Mouse (Mus musculus): Measurements from ENCODE around the gene Kif1bp. TPM values are rescaled to one million over a fixed set of nuclear protein-coding genes. Genes with fewer than 3 reads are reported as not detected.

Kif1bp gene
- polyA plus RNA-seq, 1 experiment from 2014 or later: 41.5 TPM

DNA sequence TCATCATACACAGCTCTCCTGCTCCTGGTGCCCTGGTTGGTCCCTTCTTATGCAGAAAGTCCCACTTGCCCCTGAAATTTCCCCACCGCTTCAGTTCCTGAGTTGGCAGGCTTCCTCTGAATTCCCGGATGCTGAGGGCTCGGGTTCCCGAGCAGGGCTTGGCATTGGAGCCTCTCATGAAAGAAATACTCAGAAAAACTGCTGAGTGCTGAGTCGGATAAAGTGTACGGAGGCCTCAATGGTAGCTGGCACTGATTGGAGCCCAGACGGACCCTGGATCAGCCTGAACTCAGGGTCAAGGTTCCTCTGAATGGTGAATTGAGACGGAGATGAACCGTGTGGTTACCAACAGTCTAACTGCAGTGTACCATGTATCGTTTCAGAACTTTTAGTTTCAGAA is 31.8 kb downstream of the Kif1bp start:
- H3K4me1 ChIP-seq (ENCODE audit: control insufficient read depth, insufficient read depth, low read length): no peaks in the 10 kb centered on the region
- 77% methylated on average over 10 of the region's 10 CpGs for WGBS
- H3K4me2 ChIP-seq (replicated peaks; ENCODE audit: low read depth, low read length): no peak overlapping the region
- H3K9ac ChIP-seq (ENCODE audit: low read depth, low read length): no peak overlapping the region
- ATAC-seq (ENCODE audit: low FRiP score, low TSS enrichment): no peak
- no peaks in the 10 kb centered on the region for H3K9me3 ChIP-seq (ENCODE audit: control insufficient read depth, low read length)
- H3K4me3 ChIP-seq (ENCODE audit: low read length): no peak overlapping the region
- H3K27me3 ChIP-seq (ENCODE audit: control insufficient read depth, insufficient read depth, low read length): no peaks in the 10 kb centered on the region
- H3K27ac ChIP-seq (ENCODE audit: low read depth, low read length): no peak overlapping the region
- H3K36me3 ChIP-seq (ENCODE audit: control insufficient read depth, insufficient read depth, low read length): no peaks in the 10 kb centered on the region

DNA sequence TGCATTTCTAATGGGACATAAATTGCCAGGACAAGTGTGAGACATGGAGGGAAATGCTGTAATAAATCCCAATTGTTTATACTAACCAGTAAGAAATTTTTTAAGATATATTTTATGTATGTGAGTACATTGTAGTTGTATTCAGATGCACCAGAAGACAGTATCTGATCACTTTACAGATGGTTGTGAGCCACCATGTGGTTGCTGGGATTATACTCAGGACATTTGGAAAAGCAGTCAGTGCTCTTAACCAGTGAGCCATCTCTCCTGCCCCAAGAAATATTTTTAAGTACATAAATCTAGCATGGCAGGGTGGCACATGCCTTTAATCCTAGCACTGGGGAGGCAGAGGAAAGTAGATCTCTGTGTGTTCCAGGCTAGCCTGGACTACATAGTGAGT is 32.5 kb downstream of the Kif1bp start:
- ATAC-seq (ENCODE audit: low FRiP score, low TSS enrichment): no peak
- no peaks in the 10 kb centered on the region for H3K27me3 ChIP-seq (ENCODE audit: control insufficient read depth, insufficient read depth, low read length)
- no peaks in the 10 kb centered on the region for H3K36me3 ChIP-seq (ENCODE audit: control insufficient read depth, insufficient read depth, low read length)
- H3K4me1 ChIP-seq (ENCODE audit: control insufficient read depth, insufficient read depth, low read length): no peaks in the 10 kb centered on the region
- H3K4me2 ChIP-seq (replicated peaks; ENCODE audit: low read depth, low read length): no peak overlapping the region
- no peak overlapping the region for H3K9ac ChIP-seq (ENCODE audit: low read depth, low read length)
- no peaks in the 10 kb centered on the region for H3K9me3 ChIP-seq (ENCODE audit: control insufficient read depth, low read length)
- H3K27ac ChIP-seq (ENCODE audit: low read depth, low read length): no peak overlapping the region
- no peak overlapping the region for H3K4me3 ChIP-seq (ENCODE audit: low read length)

DNA sequence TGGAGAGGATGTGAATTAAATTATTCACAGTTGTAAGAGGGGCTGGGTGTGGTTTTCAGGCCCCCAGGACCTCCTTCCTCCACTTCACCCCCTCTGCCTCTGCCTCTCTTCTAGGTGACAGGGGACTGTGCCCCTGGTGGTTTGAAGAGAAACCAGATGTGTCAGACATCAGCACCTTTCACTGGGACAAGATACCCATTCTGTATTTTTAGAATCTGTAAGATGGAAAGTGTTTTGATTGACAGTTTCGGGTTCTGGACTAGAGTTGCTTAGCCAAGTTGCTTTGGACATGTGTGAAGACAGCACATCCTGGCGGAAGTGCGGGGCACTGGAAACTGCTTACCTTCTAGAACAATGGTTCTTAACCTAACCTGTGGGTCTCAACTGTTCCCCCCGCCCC is 33.9 kb downstream of the Kif1bp start:
- Histone ChIP-seq H3K27ac (ENCODE audit: low read depth, low read length) (no peak overlapping the region), H3K27me3 (ENCODE audit: control insufficient read depth, insufficient read depth, low read length) (no peaks in the 10 kb centered on the region), H3K36me3 (ENCODE audit: control insufficient read depth, insufficient read depth, low read length) (no peaks in the 10 kb centered on the region), H3K4me2 (replicated peaks; ENCODE audit: low read depth, low read length) (no peak overlapping the region), H3K9ac (ENCODE audit: low read depth, low read length) (no peak overlapping the region), H3K4me1 (ENCODE audit: control insufficient read depth, insufficient read depth, low read length) (no peaks in the 10 kb centered on the region), H3K4me3 (ENCODE audit: low read length) (no peak overlapping the region), H3K9me3 (ENCODE audit: control insufficient read depth, low read length) (no peaks in the 10 kb centered on the region)
- WGBS: 90% methylated on average over 4 of the region's 4 CpGs
- ATAC-seq (ENCODE audit: low FRiP score, low TSS enrichment): no peak

DNA sequence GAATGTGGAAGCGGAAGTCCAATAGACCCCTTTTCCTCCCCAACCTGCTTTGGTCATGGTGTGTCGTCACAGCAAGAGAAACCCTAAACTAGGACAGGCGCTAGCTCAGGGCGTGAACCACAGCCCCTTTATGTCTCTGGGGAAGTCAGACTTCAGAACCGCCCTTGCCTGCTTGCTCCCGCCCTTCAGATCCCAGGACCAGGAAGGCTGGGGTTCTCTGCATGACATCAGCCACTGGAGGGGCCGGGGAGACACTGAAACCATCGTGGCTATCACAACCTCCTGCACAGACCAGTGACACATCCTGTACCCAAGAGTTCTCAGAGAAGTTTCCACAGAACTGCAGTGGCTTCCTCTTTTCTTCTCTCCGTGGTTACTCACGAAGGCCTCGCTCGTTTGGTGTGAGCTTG is 34.9 kb downstream of the Kif1bp start:
- no peak for ATAC-seq (ENCODE audit: low FRiP score, low TSS enrichment)
- no peak overlapping the region for H3K9ac ChIP-seq (ENCODE audit: low read depth, low read length)
- no peaks in the 10 kb centered on the region for H3K4me1 ChIP-seq (ENCODE audit: control insufficient read depth, insufficient read depth, low read length)
- 86% methylated on average over 12 of the region's 12 CpGs for WGBS
- H3K9me3 ChIP-seq (ENCODE audit: control insufficient read depth, low read length): no peaks in the 10 kb centered on the region
- H3K36me3 ChIP-seq (ENCODE audit: control insufficient read depth, insufficient read depth, low read length): no peaks in the 10 kb centered on the region
- H3K27ac ChIP-seq (ENCODE audit: low read depth, low read length): no peak overlapping the region
- no peaks in the 10 kb centered on the region for H3K27me3 ChIP-seq (ENCODE audit: control insufficient read depth, insufficient read depth, low read length)
- H3K4me2 ChIP-seq (replicated peaks; ENCODE audit: low read depth, low read length): no peak overlapping the region
- no peak overlapping the region for H3K4me3 ChIP-seq (ENCODE audit: low read length)

DNA sequence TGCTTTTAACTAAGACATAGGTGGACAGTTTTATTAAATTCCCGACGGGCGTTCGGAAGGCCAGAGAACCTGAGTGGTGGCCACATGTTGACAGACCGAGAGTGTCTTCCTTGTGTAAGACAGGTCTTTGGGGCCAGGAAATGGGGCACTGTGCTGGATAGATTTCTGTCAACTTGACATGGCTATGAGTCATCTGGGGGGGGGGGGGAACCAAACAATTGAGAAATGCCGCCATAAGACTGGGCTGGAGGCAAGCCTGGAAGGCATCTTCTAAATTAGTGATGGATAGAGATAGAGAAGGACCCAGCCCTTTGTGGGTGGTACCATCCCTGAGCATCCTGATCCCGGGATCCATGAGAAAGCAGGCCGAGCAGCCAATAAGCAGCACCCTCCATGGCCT is 35.3 kb downstream of the Kif1bp start:
- 93% methylated on average over 8 of the region's 8 CpGs for WGBS
- no peaks in the 10 kb centered on the region for H3K4me1 ChIP-seq (ENCODE audit: control insufficient read depth, insufficient read depth, low read length)
- H3K9me3 ChIP-seq (ENCODE audit: control insufficient read depth, low read length): no peaks in the 10 kb centered on the region
- H3K36me3 ChIP-seq (ENCODE audit: control insufficient read depth, insufficient read depth, low read length): no peaks in the 10 kb centered on the region
- no peak overlapping the region for H3K27ac ChIP-seq (ENCODE audit: low read depth, low read length)
- no peak overlapping the region for H3K9ac ChIP-seq (ENCODE audit: low read depth, low read length)
- ATAC-seq (ENCODE audit: low FRiP score, low TSS enrichment): no peak
- H3K4me3 ChIP-seq (ENCODE audit: low read length): no peak overlapping the region
- no peak overlapping the region for H3K4me2 ChIP-seq (replicated peaks; ENCODE audit: low read depth, low read length)
- H3K27me3 ChIP-seq (ENCODE audit: control insufficient read depth, insufficient read depth, low read length): no peaks in the 10 kb centered on the region

DNA sequence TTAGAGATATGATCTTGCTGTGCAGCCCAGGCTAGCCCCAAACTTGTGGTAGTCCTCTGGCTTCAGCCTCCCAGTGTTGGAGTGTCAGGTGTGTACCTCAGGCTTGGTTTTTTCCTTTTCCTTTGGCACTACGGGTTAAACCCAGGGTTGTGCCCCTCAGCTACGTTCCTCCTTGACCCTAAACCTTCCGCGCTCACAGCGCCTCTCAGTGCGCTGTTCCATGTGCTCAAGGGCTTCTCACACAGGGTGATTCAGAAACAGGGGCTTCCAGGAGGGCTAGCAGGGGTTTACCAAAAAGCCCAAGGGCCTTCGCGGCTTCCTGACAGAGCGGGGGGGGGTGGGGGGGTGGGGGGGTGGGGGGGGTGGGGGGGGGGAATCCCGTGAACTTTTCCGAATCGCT is 35.8 kb downstream of the Kif1bp start:
- Histone ChIP-seq H3K27me3 (ENCODE audit: control insufficient read depth, insufficient read depth, low read length) (no peaks in the 10 kb centered on the region), H3K27ac (ENCODE audit: low read depth, low read length) (no peak overlapping the region), H3K4me1 (ENCODE audit: control insufficient read depth, insufficient read depth, low read length) (no peaks in the 10 kb centered on the region), H3K36me3 (ENCODE audit: control insufficient read depth, insufficient read depth, low read length) (no peaks in the 10 kb centered on the region), H3K4me3 (ENCODE audit: low read length) (no peak overlapping the region), H3K4me2 (replicated peaks; ENCODE audit: low read depth, low read length) (no peak overlapping the region), H3K9me3 (ENCODE audit: control insufficient read depth, low read length) (no peaks in the 10 kb centered on the region), H3K9ac (ENCODE audit: low read depth, low read length) (no peak overlapping the region)
- no peak for ATAC-seq (ENCODE audit: low FRiP score, low TSS enrichment)
- 93% methylated on average over 12 of the region's 12 CpGs for WGBS

DNA sequence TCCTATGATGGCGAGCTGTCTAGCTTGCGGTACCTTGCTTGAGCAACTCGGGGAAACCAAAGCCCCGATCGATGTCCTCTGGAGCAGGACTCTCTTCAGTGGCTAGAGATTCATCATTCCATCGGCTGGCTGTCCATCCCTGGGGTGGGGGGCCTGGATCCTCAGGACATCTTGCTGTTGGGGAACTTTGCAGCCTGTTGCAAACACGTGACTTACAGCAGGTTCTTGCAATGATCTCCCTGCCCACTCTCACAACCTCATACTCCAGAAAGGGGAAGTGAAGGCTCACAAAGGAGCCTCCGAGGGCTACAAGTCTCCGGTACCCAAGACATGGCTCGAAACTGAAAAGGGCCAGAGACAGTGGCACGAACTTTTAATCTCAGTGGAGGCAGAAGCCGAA is 36.8 kb downstream of the Kif1bp start:
- Histone ChIP-seq H3K36me3 (ENCODE audit: control insufficient read depth, insufficient read depth, low read length) (no peaks in the 10 kb centered on the region), H3K27me3 (ENCODE audit: control insufficient read depth, insufficient read depth, low read length) (no peaks in the 10 kb centered on the region), H3K9ac (ENCODE audit: low read depth, low read length) (no peak overlapping the region), H3K4me1 (ENCODE audit: control insufficient read depth, insufficient read depth, low read length) (no peaks in the 10 kb centered on the region), H3K4me3 (ENCODE audit: low read length) (no peak overlapping the region), H3K4me2 (replicated peaks; ENCODE audit: low read depth, low read length) (no peak overlapping the region), H3K27ac (ENCODE audit: low read depth, low read length) (no peak overlapping the region), H3K9me3 (ENCODE audit: control insufficient read depth, low read length) (no peaks in the 10 kb centered on the region)
- 96% methylated on average over 12 of the region's 12 CpGs for WGBS
- no peak for ATAC-seq (ENCODE audit: low FRiP score, low TSS enrichment)

DNA sequence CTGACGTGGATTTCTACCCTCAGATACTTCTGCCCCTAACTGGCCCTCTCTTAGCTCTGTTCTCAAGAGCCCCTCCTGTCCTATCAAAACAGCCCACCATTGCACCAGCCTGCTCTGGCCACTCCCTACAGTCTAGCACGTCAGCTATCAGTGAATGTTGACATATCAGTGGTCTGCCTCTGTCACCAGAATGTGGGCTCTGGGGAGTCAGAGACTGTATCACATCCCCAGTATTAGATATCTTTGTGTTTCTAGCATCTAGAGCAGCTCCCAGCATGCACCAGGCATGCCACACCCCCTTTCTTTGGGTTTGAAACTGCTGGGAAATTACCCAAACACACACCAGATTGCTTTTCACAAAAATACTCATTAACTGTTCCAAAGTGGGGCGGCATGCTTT is 37.5 kb downstream of the Kif1bp start:
- Histone ChIP-seq H3K9ac (ENCODE audit: low read depth, low read length) (no peak overlapping the region), H3K27me3 (ENCODE audit: control insufficient read depth, insufficient read depth, low read length) (no peaks in the 10 kb centered on the region), H3K4me2 (replicated peaks; ENCODE audit: low read depth, low read length) (no peak overlapping the region), H3K36me3 (ENCODE audit: control insufficient read depth, insufficient read depth, low read length) (no peaks in the 10 kb centered on the region), H3K4me1 (ENCODE audit: control insufficient read depth, insufficient read depth, low read length) (no peaks in the 10 kb centered on the region), H3K4me3 (ENCODE audit: low read length) (no peak overlapping the region), H3K9me3 (ENCODE audit: control insufficient read depth, low read length) (no peaks in the 10 kb centered on the region), H3K27ac (ENCODE audit: low read depth, low read length) (no peak overlapping the region)
- ATAC-seq (ENCODE audit: low FRiP score, low TSS enrichment): no peak
- WGBS: 67% methylated on average over 3 of the region's 3 CpGs

DNA sequence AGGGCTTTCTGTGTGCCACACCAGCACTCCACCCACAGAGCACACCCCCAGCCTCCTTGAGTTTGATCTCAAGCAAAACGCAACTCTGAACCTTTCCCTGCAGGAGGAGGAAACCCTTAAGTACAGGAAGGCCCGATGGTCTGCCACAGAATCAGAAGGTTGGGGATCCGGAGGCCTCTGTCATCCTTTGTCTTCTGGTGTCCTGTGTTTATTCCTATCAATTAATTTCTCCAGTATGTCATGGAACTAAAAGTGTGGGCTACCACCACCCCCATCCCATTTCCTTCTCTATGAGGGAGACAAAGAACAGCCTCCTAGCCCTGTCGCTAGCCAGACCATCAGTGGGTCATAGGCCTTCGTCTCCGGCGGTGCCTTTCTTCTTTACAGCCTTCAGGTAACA is 43.7 kb downstream of the Kif1bp start:
- H3K9ac ChIP-seq (ENCODE audit: low read depth, low read length): no peak overlapping the region
- no peaks in the 10 kb centered on the region for H3K4me1 ChIP-seq (ENCODE audit: control insufficient read depth, insufficient read depth, low read length)
- no peaks in the 10 kb centered on the region for H3K36me3 ChIP-seq (ENCODE audit: control insufficient read depth, insufficient read depth, low read length)
- no peaks in the 10 kb centered on the region for H3K27me3 ChIP-seq (ENCODE audit: control insufficient read depth, insufficient read depth, low read length)
- H3K4me3 ChIP-seq (ENCODE audit: low read length): no peak overlapping the region
- no peak overlapping the region for H3K27ac ChIP-seq (ENCODE audit: low read depth, low read length)
- no peak for ATAC-seq (ENCODE audit: low FRiP score, low TSS enrichment)
- no peaks in the 10 kb centered on the region for H3K9me3 ChIP-seq (ENCODE audit: control insufficient read depth, low read length)
- 80% methylated on average over 7 of the region's 7 CpGs for WGBS
- H3K4me2 ChIP-seq (replicated peaks; ENCODE audit: low read depth, low read length): no peak overlapping the region

DNA sequence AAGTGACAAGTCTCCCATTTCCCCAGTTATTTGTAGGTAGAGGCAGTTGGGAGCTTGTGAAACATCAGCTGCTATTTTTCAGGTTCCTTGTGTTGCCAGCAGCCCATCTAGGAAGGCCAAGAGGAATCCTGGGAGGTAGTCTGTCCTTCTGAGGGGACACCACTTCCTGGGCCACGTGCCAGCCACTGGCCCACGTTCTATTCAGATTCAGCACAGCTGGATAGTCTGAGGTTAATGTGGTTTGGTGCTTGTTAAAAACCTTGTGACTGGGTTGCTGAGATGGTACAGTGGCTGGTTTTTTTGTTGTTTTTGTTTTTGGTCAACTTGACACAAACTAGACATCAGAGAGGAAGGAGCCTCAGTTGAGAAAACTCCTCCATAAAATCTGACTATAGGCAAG is 45.4 kb downstream of the Kif1bp start:
- no peak overlapping the region for H3K4me2 ChIP-seq (replicated peaks; ENCODE audit: low read depth, low read length)
- H3K27ac ChIP-seq (ENCODE audit: low read depth, low read length): no peak overlapping the region
- 49% methylated on average over 2 of the region's 2 CpGs for WGBS
- no peak overlapping the region for H3K4me3 ChIP-seq (ENCODE audit: low read length)
- no peaks in the 10 kb centered on the region for H3K36me3 ChIP-seq (ENCODE audit: control insufficient read depth, insufficient read depth, low read length)
- no peak for ATAC-seq (ENCODE audit: low FRiP score, low TSS enrichment)
- H3K4me1 ChIP-seq (ENCODE audit: control insufficient read depth, insufficient read depth, low read length): no peaks in the 10 kb centered on the region
- H3K9ac ChIP-seq (ENCODE audit: low read depth, low read length): no peak overlapping the region
- H3K9me3 ChIP-seq (ENCODE audit: control insufficient read depth, low read length): no peaks in the 10 kb centered on the region
- H3K27me3 ChIP-seq (ENCODE audit: control insufficient read depth, insufficient read depth, low read length): no peaks in the 10 kb centered on the region
